Mouse (Mus musculus) liver, embryonic 16.5 days (tissue): Measurements from ENCODE around the gene Lemd2. TPM values are rescaled to one million over a fixed set of nuclear protein-coding genes. Genes with fewer than 3 reads are reported as not detected.

Experiments used
- ATAC-seq: fragments of 200-750 bp; cut with Nextera tagmentation; 2 replicates; pipeline ENCODE4 v1.8.0; 2017; ENCODE audit warnings: low read depth, mild to moderate bottlenecking, moderate number of reproducible peaks, moderate library complexity
- H3K27ac ChIP-seq: fragments of 300-500 bp; sonication (generic); 2 replicates; pipeline ENCODE4 v1.5.1; 2014; ENCODE audit warnings: mild to moderate bottlenecking, low read length
- H3K27me3 ChIP-seq: fragments of 300-500 bp; sonication (generic); 2 replicates; pipeline ENCODE4 v1.6.1; 2014; ENCODE audit warnings: low read depth, low read length, mixed read lengths; ENCODE audit not compliant: control insufficient read depth, insufficient read depth
- H3K36me3 ChIP-seq: fragments of 300-500 bp; sonication (generic); 2 replicates; pipeline ENCODE4 v1.6.1; 2014; ENCODE audit warnings: mild to moderate bottlenecking; ENCODE audit not compliant: control insufficient read depth, insufficient read depth
- H3K4me1 ChIP-seq: fragments of 300-500 bp; sonication (generic); 2 replicates; pipeline ENCODE4 v1.6.1; 2014; ENCODE audit warnings: low read depth, low read length, mixed read lengths; ENCODE audit not compliant: control insufficient read depth
- H3K4me2 ChIP-seq: fragments of 300-500 bp; sonication (generic); 2 replicates; pipeline ENCODE4 v1.6.1; 2014; ENCODE audit warnings: low read depth, low read length, mixed read lengths
- H3K4me3 ChIP-seq: fragments of 300-500 bp; sonication (generic); 2 replicates; pipeline ENCODE4 v1.5.1; 2014; ENCODE audit warnings: low read depth, mild to moderate bottlenecking, low read length
- H3K9ac ChIP-seq: fragments of 300-500 bp; sonication (generic); 2 replicates; pipeline ENCODE4 v1.6.1; 2014; ENCODE audit warnings: low read depth, low read length
- H3K9me3 ChIP-seq: fragments of 300-500 bp; sonication (generic); replicated peaks from 2 replicates; pipeline ENCODE4 v1.6.1; 2016; ENCODE audit warnings: low read length; ENCODE audit not compliant: control insufficient read depth
- WGBS: fragments of 180-500 bp; shearing (Covaris S2); extraction: QIAGEN DNeasy Blood & Tissue Kit; methylation state at CpG from one replicate; pipeline ENCODE4 v1.1.7; 2014; ENCODE audit not compliant: insufficient replicate concordance; 5-methylcytosine and 5-hydroxymethylcytosine counted together
- polyA plus RNA-seq: library from polyadenylated mRNA; unstranded; fragments of >200 nt; fragmentation: Nextera tagmentation; extraction: Ambion mirVana; gene quantifications from 2 replicates; pipeline ENCODE4 v1.2.1, GENCODE M21; 2015

The Lemd2 gene
- polyA plus RNA-seq, 1 experiment from 2014 or later, result 2.2 TPM

DNA sequence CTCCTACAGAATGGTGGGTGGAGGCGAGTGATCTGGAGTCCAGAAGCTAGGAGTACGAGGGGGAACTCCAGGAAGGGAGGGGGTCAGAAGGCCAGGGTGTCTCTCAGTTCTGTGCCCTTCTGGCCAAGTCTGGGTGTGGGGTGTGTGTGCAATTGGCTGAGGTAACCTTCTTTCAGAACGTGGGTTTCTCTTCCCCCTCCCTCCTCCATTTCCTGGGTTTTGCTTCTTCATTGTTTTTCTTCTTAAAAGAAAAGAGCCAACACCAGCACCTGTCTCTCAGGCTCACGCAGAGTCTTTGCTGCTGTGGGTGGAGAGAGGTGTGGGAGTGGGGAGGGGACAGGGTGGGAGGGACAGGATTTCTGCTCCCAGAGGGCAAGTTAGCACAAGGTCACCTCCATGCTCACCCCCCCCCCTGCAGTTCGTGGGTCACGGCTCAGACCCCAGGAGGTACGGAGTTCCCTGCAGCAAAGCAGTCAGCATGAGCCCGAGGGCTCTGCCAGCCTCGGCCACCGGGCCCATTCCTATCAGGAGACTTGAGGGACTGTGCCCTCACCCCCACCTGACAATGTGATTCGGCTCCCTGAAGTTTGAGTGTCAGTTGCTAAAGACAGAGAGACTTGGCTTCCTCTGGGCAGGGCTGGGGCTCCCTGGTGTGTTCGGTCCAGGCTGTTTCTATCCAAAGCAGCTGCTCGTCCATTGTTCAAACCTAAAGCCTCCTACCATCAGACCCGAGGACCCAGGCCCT lies 25.6 kb upstream of the Lemd2 start:
- Histone ChIP-seq H3K36me3 (no peaks in the 10 kb centered on the region), H3K4me3 (no peak overlapping the region), H3K4me1 (no peaks in the 10 kb centered on the region), H3K9me3 (no peaks in the 10 kb centered on the region), H3K4me2 (no peak overlapping the region), H3K27ac (no peak overlapping the region), H3K27me3 (no peaks in the 10 kb centered on the region), H3K9ac (no peak overlapping the region)
- 21% methylated on average over 14 of the region's 14 CpGs for WGBS
- no peak for ATAC-seq

DNA sequence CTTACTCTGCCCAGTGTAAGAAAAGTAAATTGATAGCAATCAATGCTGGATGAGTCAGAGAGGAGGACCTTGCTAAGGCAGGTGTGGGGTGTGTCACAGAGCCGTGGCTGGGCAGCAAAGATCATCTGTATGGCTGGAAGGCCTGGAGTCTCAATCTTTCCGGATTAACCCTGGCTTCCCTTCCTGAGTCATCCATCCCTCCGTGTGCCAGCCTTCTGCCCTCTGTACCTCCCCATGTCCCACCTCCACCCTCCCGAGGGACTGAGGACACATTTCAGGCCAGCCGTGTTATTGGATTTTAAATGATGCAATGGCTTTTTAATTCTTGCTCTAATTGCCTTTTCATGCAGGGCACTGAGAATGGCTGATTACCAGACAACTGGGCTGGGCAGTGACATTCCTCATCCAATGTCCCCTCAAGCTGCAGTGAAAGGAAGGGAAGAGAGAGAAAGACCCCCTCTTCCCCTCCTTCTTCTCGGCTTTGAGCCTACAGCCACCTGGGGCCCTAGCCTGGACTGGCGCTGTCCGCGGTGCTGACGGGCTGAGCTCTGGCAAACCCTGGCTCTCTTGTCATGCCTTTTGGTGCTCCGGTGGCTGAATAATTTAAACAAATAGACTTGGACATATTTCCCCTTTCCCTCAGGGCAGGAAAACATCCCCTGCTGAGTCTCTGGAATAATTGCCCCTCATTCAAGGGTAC lies 24.1 kb upstream of the Lemd2 start:
- H3K4me2 ChIP-seq, result no peak overlapping the region
- no peaks in the 10 kb centered on the region for H3K27me3 ChIP-seq
- no peak overlapping the region for H3K9ac ChIP-seq
- no peak overlapping the region for H3K27ac ChIP-seq
- no peaks in the 10 kb centered on the region for H3K36me3 ChIP-seq
- no peaks in the 10 kb centered on the region for H3K9me3 ChIP-seq
- H3K4me3 ChIP-seq, result no peak overlapping the region
- H3K4me1 ChIP-seq, result no peaks in the 10 kb centered on the region
- no peak for ATAC-seq
- WGBS, result 21% methylated on average over 11 of the region's 11 CpGs

DNA sequence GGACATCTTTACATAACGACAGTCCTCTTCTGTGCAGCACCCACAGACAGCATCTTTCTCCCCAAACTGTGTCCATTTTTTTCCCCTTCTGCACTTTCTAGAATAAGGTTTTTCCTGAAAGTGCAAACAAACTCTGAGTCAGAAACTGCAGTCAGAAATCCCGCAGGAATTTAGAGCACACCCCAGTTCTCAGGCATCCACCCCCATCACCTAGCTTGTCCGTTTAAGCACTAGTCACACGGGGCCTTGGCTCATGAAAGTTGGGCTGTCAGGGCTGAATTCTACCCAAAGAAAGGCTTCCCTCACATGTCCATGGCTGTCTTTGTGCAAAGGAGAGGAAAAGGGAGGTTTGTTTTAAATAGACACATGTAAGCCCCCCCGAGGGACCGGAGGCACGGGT lies 23.0 kb upstream of the Lemd2 start:
- Histone ChIP-seq H3K4me1 (no peaks in the 10 kb centered on the region), H3K36me3 (no peaks in the 10 kb centered on the region), H3K4me3 (no peak overlapping the region), H3K9ac (no peak overlapping the region), H3K4me2 (no peak overlapping the region), H3K27me3 (no peaks in the 10 kb centered on the region), H3K9me3 (no peaks in the 10 kb centered on the region), H3K27ac (no peak overlapping the region)
- 59% methylated on average over 7 of the region's 7 CpGs for WGBS
- no peak for ATAC-seq

DNA sequence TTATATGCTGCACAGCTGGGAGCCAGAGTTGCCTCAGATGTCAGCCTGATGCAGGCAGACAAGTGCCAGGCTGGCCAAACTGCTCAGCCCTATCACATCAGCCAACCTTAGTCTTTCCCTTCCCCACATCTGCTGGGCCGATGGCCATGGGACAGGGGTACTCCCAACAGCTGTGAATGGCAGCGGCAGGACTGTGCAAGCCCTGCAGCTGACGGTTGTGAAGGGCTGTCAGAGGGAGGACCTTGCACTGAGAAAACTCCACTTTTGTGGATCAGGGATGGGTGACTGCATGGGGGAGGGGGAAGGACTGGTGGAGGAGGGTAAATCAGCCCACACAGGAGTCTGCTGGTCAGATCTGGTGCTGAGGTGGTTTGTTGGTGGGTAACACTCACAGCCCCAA lies 22.4 kb upstream of the Lemd2 start:
- Histone ChIP-seq H3K4me1 (no peaks in the 10 kb centered on the region), H3K4me2 (no peak overlapping the region), H3K9ac (no peak overlapping the region), H3K9me3 (no peaks in the 10 kb centered on the region), H3K27me3 (no peaks in the 10 kb centered on the region), H3K27ac (no peak overlapping the region), H3K4me3 (no peak overlapping the region), H3K36me3 (no peaks in the 10 kb centered on the region)
- WGBS, result 47% methylated on average over 3 of the region's 3 CpGs
- ATAC-seq, result no peak

DNA sequence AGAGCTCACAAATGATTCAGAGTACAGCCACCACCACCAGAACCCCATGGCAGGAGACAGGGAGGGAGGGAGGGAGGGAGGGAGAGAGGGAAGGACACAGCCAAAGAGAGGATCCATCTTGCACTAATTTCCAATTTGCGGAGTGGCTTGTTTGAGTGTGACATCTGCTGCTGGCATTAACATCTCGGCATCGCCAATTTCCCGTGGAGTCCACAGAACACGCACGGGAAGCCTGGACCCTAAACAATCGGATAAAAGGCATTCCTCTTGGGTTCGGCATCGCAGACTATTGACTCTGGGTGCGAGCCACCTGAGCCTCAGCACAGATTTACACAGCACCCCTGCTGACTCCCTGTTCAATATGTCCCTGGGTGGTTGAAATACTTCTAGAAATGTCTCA lies 21.5 kb upstream of the Lemd2 start:
- 70% methylated on average over 10 of the region's 10 CpGs for WGBS
- no peak overlapping the region for H3K27ac ChIP-seq
- no peak for ATAC-seq
- H3K4me1 ChIP-seq, result no peaks in the 10 kb centered on the region
- no peaks in the 10 kb centered on the region for H3K27me3 ChIP-seq
- H3K4me3 ChIP-seq, result no peak overlapping the region
- no peaks in the 10 kb centered on the region for H3K9me3 ChIP-seq
- H3K36me3 ChIP-seq, result no peaks in the 10 kb centered on the region
- H3K9ac ChIP-seq, result no peak overlapping the region
- no peak overlapping the region for H3K4me2 ChIP-seq

DNA sequence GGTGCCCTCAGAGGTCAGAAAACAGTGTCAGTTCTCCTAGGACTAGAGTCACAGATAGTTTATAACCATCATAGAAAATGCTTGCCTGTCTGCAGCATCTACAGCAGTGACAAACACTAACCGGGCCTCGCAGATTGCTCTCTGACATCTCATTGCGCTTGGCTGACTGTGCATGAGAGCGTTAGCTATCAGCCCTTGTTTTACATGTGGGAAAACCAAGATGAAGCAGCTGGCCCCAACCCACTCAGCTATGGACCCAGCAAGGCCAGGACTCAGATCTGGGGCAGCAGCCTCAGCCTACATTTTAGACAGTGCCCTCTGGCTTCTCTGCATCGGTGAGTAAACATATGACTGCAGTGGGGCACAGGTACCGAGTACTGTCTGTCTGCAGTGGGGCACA lies 19.6 kb upstream of the Lemd2 start:
- Histone ChIP-seq H3K4me1 (no peaks in the 10 kb centered on the region), H3K27me3 (no peaks in the 10 kb centered on the region), H3K4me3 (no peak overlapping the region), H3K27ac (no peak overlapping the region), H3K9ac (no peak overlapping the region), H3K4me2 (no peak overlapping the region), H3K9me3 (no peaks in the 10 kb centered on the region), H3K36me3 (no peaks in the 10 kb centered on the region)
- no peak for ATAC-seq
- WGBS, result 72% methylated on average over 6 of the region's 6 CpGs

DNA sequence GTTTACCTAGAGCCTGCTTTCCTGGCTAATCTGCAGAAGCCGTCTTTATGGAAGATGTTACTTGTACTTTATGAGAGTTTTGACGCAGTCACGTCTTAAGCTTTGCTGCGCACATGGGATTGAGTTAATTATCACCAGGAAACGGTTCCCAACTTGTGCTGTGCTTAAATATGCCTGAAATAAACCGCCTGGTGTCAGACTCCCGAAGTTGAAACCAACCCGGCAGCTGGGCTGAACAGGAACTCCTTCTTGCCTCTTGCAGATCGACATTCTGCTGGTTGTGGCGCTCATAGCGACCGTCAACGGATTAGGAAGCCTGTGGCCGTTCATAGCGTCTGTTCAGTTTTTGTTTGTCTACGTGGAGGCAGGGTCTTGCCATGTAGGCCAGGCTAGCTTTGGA lies 17.3 kb upstream of the Lemd2 start:
- H3K9me3 ChIP-seq, result no peaks in the 10 kb centered on the region
- no peak for ATAC-seq
- H3K4me3 ChIP-seq, result no peak overlapping the region
- H3K27me3 ChIP-seq, result no peaks in the 10 kb centered on the region
- H3K4me2 ChIP-seq, result no peak overlapping the region
- H3K27ac ChIP-seq, result no peak overlapping the region
- 71% methylated on average over 16 of the region's 16 CpGs for WGBS
- H3K4me1 ChIP-seq, result no peaks in the 10 kb centered on the region
- no peaks in the 10 kb centered on the region for H3K36me3 ChIP-seq
- H3K9ac ChIP-seq, result no peak overlapping the region

DNA sequence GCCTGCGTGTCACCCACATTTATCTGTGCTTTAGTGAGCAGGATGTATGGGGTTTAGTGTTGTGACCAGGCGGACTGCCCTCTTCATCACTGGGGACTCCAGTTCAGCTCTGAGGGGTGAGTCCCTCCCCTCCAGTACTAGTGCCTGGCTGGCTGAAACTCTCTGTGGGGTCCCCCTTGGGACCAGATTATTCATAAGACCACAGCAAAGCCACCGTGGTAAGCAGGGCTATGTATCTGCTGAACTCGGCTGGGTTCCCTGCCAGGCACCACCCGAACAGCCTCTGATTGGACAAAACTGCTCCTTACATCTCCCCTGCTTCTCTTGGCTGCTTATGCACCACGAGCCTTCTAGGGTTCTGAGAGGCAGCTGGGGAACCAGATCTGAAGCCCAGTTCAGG lies 14.6 kb upstream of the Lemd2 start:
- ATAC-seq, result no peak
- Histone ChIP-seq H3K4me2 (no peak overlapping the region), H3K27me3 (no peaks in the 10 kb centered on the region), H3K4me1 (no peaks in the 10 kb centered on the region), H3K27ac (no peak overlapping the region), H3K9ac (no peak overlapping the region), H3K9me3 (no peaks in the 10 kb centered on the region), H3K4me3 (no peak overlapping the region), H3K36me3 (no peaks in the 10 kb centered on the region)
- WGBS, result 53% methylated on average over 6 of the region's 6 CpGs

DNA sequence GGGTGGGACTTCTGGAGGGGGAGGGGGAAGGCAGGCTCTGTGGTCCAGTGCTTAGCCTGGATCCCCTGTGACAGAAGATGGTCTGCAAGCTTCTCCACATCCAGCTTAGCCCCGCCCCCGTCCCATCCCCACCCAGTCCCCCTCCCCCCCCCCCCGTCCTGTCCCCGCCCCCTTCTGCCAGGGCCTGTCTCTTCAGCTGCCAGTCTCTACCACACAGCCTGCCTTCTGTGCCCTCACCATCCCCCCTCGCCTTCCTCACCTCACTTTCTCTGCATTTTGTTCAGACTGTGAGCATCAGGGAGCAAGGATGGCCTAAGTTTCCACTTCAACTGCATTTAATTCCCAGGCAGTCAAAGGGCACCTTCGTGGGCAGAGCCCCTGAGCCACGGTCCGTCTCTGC lies 14.1 kb upstream of the Lemd2 start:
- no peak for ATAC-seq
- no peaks in the 10 kb centered on the region for H3K36me3 ChIP-seq
- no peak overlapping the region for H3K27ac ChIP-seq
- H3K27me3 ChIP-seq, result no peaks in the 10 kb centered on the region
- no peaks in the 10 kb centered on the region for H3K9me3 ChIP-seq
- no peaks in the 10 kb centered on the region for H3K4me1 ChIP-seq
- 74% methylated on average over 4 of the region's 8 CpGs for WGBS
- no peak overlapping the region for H3K4me3 ChIP-seq
- H3K4me2 ChIP-seq, result no peak overlapping the region
- H3K9ac ChIP-seq, result no peak overlapping the region
